ENCODE assay signal across 24 mouse cellular contexts in the genomic region with DNA sequence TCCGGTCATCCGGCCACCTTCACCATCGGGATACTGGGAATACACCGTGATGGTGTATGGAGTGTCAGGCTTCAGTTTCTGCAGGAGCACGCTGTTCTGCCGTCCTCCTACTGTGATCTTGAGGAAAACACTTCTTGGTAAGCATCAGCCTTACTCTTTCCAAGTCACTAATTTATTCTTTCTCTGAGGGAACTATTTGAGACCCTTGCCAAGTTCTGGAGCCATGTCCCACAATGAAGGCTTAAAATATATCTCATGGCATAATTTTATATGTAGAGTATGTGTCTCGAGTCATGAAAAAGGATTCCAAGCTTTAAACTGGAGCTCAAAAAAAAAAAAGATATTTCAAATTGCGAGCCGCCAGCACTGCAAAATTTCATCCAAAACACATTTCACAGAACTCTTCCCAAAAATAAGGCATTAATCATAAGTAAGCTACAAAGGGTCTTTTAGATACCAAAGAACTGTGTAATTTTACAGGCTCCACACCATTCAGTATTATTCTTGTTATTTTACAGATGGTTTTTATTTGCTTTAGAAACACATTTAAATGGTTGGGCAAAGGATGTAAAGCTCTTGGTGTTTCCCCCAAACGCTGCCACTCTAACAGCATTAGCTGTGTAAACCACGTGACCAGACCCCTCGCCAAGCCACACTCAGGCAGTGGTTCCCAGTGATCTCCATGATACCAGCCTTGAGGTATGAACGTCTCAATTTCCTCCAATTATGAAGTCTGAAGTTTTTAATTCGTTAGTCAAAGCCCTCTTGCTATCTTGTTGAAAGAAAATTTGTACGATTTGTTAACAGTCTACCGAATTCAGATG.
DNase-seq lines count a peak whose midpoint lies in the region; ATAC-seq and TF ChIP-seq lines count a peak whose summit lies in the region.
"Had no signal": no experiment of that assay in that cellular context is flagged by ENCODE, and none has a peak within 500 bp of the region (broad histone marks: within the 10 kb centered on the region; RNA-seq: fewer than 3 reads in every experiment).

No protein-coding gene starts in this region.

- no peaks in the 10 kb centered on the region for H3K79me2 ChIP-seq in CH12.LX (replicated peaks; ENCODE audit: control insufficient read depth, extremely low read depth, insufficient read depth, poor library complexity, severe bottlenecking)

- dilution Hi-C loops in CH12.LX (cut with MboI; ENCODE audit: extremely low pct_ligation_motif_present, extremely low pct_unique_long_range_greater_than_20kb, low sequenced_read_pairs): no loop called here

- no peak for TF ChIP-seq EP300 in CH12.LX (IDR thresholded peaks at IDR 0.05; ENCODE audit: low read length)

- in situ Hi-C loops in CH12.LX (cut with MboI; ENCODE audit: low pct_ligation_motif_present, low pct_unique_long_range_greater_than_20kb, low sequenced_read_pairs): no loop called here

- no peak for TF ChIP-seq RAD21 in CH12.LX (IDR thresholded peaks at IDR 0.05; ENCODE audit: low read depth, low read length)

- TF ChIP-seq CTCF in kidney, postnatal 0 days (IDR thresholded peaks at IDR 0.05; ENCODE audit: low read depth): no peak
- TF ChIP-seq CTCF in CH12.LX (conservative IDR thresholded peaks at IDR 0.05 in 1 of 2, IDR thresholded peaks at IDR 0.05 in 1 of 2; ENCODE audit: low read depth in 2 of 2, low read length in 2 of 2): no peak

- no peaks in the 10 kb centered on the region for H3K4me1 ChIP-seq in embryonic facial prominence, embryonic 11.5 days (ENCODE audit: control insufficient read depth, insufficient read depth, low read length)
- H3K4me1 ChIP-seq in embryonic facial prominence, embryonic 10.5 days: no peaks in the 10 kb centered on the region
- H3K4me1 ChIP-seq in kidney, postnatal 0 days (replicated peaks; ENCODE audit: insufficient read depth, low read length): no peaks in the 10 kb centered on the region
- peaks cover under 1 to 14% of the 10 kb centered on the region in 2 experiments; a peak in 2 of 4 replicates for H3K4me1 ChIP-seq in CH12.LX (ENCODE audit: control insufficient read depth in 1 of 2, insufficient read depth in 2 of 2)
- 0 out of 2 replicates have a peak, but pooled peaks cover 2% of the 10 kb centered on the region for H3K4me1 ChIP-seq in embryonic facial prominence, embryonic 15.5 days
- no peaks in the 10 kb centered on the region for H3K4me1 ChIP-seq in liver, embryonic 12.5 days
- H3K4me1 ChIP-seq: midbrain, embryonic 10.5 days; neural tube, embryonic 13.5 days; stomach, embryonic 15.5 days had no signal

- DNase-seq in embryonic facial prominence, embryonic 11.5 days (ENCODE audit: low spot score): peak; percentile 11
- no peak for DNase-seq in embryonic facial prominence, embryonic 10.5 days (ENCODE audit: low spot score)
- DNase-seq in kidney, postnatal 0 days (ENCODE audit: low spot score): peak; percentile 19
- no peak for DNase-seq in kidney, adult 8-10 months
- no peak for DNase-seq in CH12.LX (ENCODE audit: extremely low read depth)
- no peak for DNase-seq in cerebellum, postnatal 4 days (ENCODE audit: low spot score in 2 of 2)
- DNase-seq: adrenal gland, postnatal 25 days; cerebellum, adult 18-20 months; cerebellum, postnatal 25 days; gastrocnemius, postnatal 10 days; heart, postnatal 14 days; liver, postnatal 0 days; lung, postnatal 10 days; thymus, adult 18-20 months; thymus, postnatal 36 days had no signal

- no peak overlapping the region for H3K4me2 ChIP-seq in embryonic facial prominence, embryonic 11.5 days (ENCODE audit: low read depth, low read length)
- H3K4me2 ChIP-seq in kidney, postnatal 0 days (ENCODE audit: low read length): no peak overlapping the region
- no peak overlapping the region for H3K4me2 ChIP-seq in CH12.LX (ENCODE audit: insufficient read depth, low read depth, poor library complexity, severe bottlenecking)
- no peak overlapping the region for H3K4me2 ChIP-seq in embryonic facial prominence, embryonic 15.5 days (replicated peaks)
- H3K4me2 ChIP-seq in liver, embryonic 12.5 days: no peak overlapping the region
- H3K4me2 ChIP-seq: heart, embryonic 13.5 days; neural tube, embryonic 13.5 days; stomach, embryonic 15.5 days had no signal

- WGBS in embryonic facial prominence, embryonic 11.5 days: 80% methylated on average over 16 of the region's 16 CpGs
- 87% methylated on average over 16 of the region's 16 CpGs for WGBS in embryonic facial prominence, embryonic 10.5 days
- WGBS in kidney, postnatal 0 days: 83% methylated on average over 16 of the region's 16 CpGs
- WGBS in embryonic facial prominence, embryonic 15.5 days: 48% methylated on average over 16 of the region's 16 CpGs
- 66% methylated on average over 16 of the region's 16 CpGs for WGBS in liver, embryonic 12.5 days (ENCODE audit: insufficient replicate concordance)

- no peak overlapping the region for H3K9ac ChIP-seq in embryonic facial prominence, embryonic 11.5 days (replicated peaks; ENCODE audit: low read length)
- H3K9ac ChIP-seq in kidney, postnatal 0 days (ENCODE audit: low read depth, low read length): no peak overlapping the region
- no peak overlapping the region for H3K9ac ChIP-seq in CH12.LX (ENCODE audit: insufficient read depth, low read depth)
- H3K9ac ChIP-seq in embryonic facial prominence, embryonic 15.5 days: no peak overlapping the region
- H3K9ac ChIP-seq in liver, embryonic 12.5 days: no peak overlapping the region
- H3K9ac ChIP-seq: heart, embryonic 13.5 days; liver, postnatal 0 days; neural tube, embryonic 13.5 days; stomach, embryonic 15.5 days had no signal

- TF ChIP-seq POLR2A in CH12.LX (IDR thresholded peaks at IDR 0.05; ENCODE audit: low read depth, low read length): no peak

- H3K36me3 ChIP-seq in embryonic facial prominence, embryonic 11.5 days (replicated peaks; ENCODE audit: control insufficient read depth, insufficient read depth, low read depth, low read length): no peaks in the 10 kb centered on the region
- H3K36me3 ChIP-seq in embryonic facial prominence, embryonic 10.5 days (replicated peaks): no peaks in the 10 kb centered on the region
- no peaks in the 10 kb centered on the region for H3K36me3 ChIP-seq in kidney, postnatal 0 days (ENCODE audit: insufficient read depth, low read length)
- no peaks in the 10 kb centered on the region for H3K36me3 ChIP-seq in CH12.LX (replicated peaks in 1 of 2; ENCODE audit: control insufficient read depth in 1 of 2, insufficient read depth in 1 of 2, low read length in 1 of 2)
- peaks cover 32% of the 10 kb centered on the region for H3K36me3 ChIP-seq in embryonic facial prominence, embryonic 15.5 days
- H3K36me3 ChIP-seq in liver, embryonic 12.5 days: no peaks in the 10 kb centered on the region
- H3K36me3 ChIP-seq: midbrain, embryonic 10.5 days; neural tube, embryonic 13.5 days; stomach, embryonic 15.5 days had no signal

- no peak overlapping the region for H3K27ac ChIP-seq in embryonic facial prominence, embryonic 11.5 days (replicated peaks; ENCODE audit: low read depth, low read length)
- H3K27ac ChIP-seq in embryonic facial prominence, embryonic 10.5 days (replicated peaks): no peak overlapping the region
- H3K27ac ChIP-seq in kidney, postnatal 0 days: no peak overlapping the region
- H3K27ac ChIP-seq in CH12.LX (ENCODE audit: insufficient read depth, low read depth): no peak overlapping the region
- peak overlapping the region; percentile 71 for H3K27ac ChIP-seq in embryonic facial prominence, embryonic 15.5 days (replicated peaks)
- no peak overlapping the region for H3K27ac ChIP-seq in liver, embryonic 12.5 days
- H3K27ac ChIP-seq: heart, embryonic 13.5 days; midbrain, embryonic 10.5 days; neural tube, embryonic 13.5 days; stomach, embryonic 15.5 days had no signal

- no peak overlapping the region for H3K4me3 ChIP-seq in embryonic facial prominence, embryonic 11.5 days (ENCODE audit: low read depth, low read length)
- no peak overlapping the region for H3K4me3 ChIP-seq in embryonic facial prominence, embryonic 10.5 days
- H3K4me3 ChIP-seq in kidney, postnatal 0 days (replicated peaks; ENCODE audit: low read depth, low read length): no peak overlapping the region
- no peak overlapping the region for H3K4me3 ChIP-seq in CH12.LX (replicated peaks in 1 of 3; ENCODE audit: low read depth in 2 of 3, low read length in 2 of 3, poor library complexity in 1 of 3)
- no peak overlapping the region for H3K4me3 ChIP-seq in embryonic facial prominence, embryonic 15.5 days (replicated peaks)
- H3K4me3 ChIP-seq in liver, embryonic 12.5 days: no peak overlapping the region
- H3K4me3 ChIP-seq: heart, embryonic 13.5 days; midbrain, embryonic 10.5 days; myocyte; neural tube, embryonic 13.5 days; stomach, embryonic 15.5 days had no signal

- H3K27me3 ChIP-seq in embryonic facial prominence, embryonic 11.5 days (ENCODE audit: control insufficient read depth, insufficient read depth, low read length): no peaks in the 10 kb centered on the region
- H3K27me3 ChIP-seq in embryonic facial prominence, embryonic 10.5 days (replicated peaks; ENCODE audit: low read depth, poor library complexity, severe bottlenecking): no peaks in the 10 kb centered on the region
- H3K27me3 ChIP-seq in kidney, postnatal 0 days (ENCODE audit: insufficient read depth, low read length): no peaks in the 10 kb centered on the region
- H3K27me3 ChIP-seq in CH12.LX (replicated peaks): no peaks in the 10 kb centered on the region
- no peaks in the 10 kb centered on the region for H3K27me3 ChIP-seq in embryonic facial prominence, embryonic 15.5 days
- H3K27me3 ChIP-seq in liver, embryonic 12.5 days (replicated peaks): no peaks in the 10 kb centered on the region
- H3K27me3 ChIP-seq: heart, embryonic 13.5 days; neural tube, embryonic 13.5 days; stomach, embryonic 15.5 days had no signal

- ATAC-seq in embryonic facial prominence, embryonic 11.5 days (replicated peaks; ENCODE audit: insufficient number of reproducible peaks, low FRiP score, low TSS enrichment, low read depth): no peak
- no peak for ATAC-seq in kidney, postnatal 0 days (replicated peaks; ENCODE audit: low FRiP score, low read depth)
- ATAC-seq in embryonic facial prominence, embryonic 15.5 days (ENCODE audit: insufficient number of reproducible peaks, low FRiP score, low TSS enrichment, low read depth): peak; percentile 77
- ATAC-seq in liver, embryonic 12.5 days: no peak
- ATAC-seq: intestine, postnatal 0 days; liver, postnatal 0 days; midbrain, embryonic 16.5 days had no signal

- H3K9me3 ChIP-seq in embryonic facial prominence, embryonic 11.5 days (replicated peaks; ENCODE audit: control insufficient read depth, low read length): no peaks in the 10 kb centered on the region
- no peaks in the 10 kb centered on the region for H3K9me3 ChIP-seq in embryonic facial prominence, embryonic 10.5 days
- no peaks in the 10 kb centered on the region for H3K9me3 ChIP-seq in kidney, postnatal 0 days (replicated peaks; ENCODE audit: low read length)
- H3K9me3 ChIP-seq in CH12.LX (replicated peaks; ENCODE audit: low read length): no peaks in the 10 kb centered on the region
- H3K9me3 ChIP-seq in embryonic facial prominence, embryonic 15.5 days (replicated peaks): no peaks in the 10 kb centered on the region
- no peaks in the 10 kb centered on the region for H3K9me3 ChIP-seq in liver, embryonic 12.5 days (replicated peaks)
- H3K9me3 ChIP-seq: heart, embryonic 13.5 days; midbrain, embryonic 10.5 days; neural tube, embryonic 13.5 days; stomach, embryonic 15.5 days had no signal

TF ChIP-seq in CH12.LX, 34 proteins besides CTCF, POLR2A, EP300 and RAD21 (continues in another document):
- TF ChIP-seq MXI1 (IDR thresholded peaks at IDR 0.05; ENCODE audit: low read depth, low read length) (no peak), USF2 (conservative IDR thresholded peaks at IDR 0.05; ENCODE audit: low read depth, low read length) (no peak)

Comparison
In these comparisons a context has a peak if more than half of its experiments do, and no peak if none do; other contexts are left out.
1. DNase-seq: peak in embryonic facial prominence, embryonic 11.5 days (single experiment) and kidney, postnatal 0 days (single experiment); none in embryonic facial prominence, embryonic 10.5 days (single experiment), kidney, adult 8-10 months (0 of 2), CH12.LX (single experiment) and cerebellum, postnatal 4 days (0 of 2).